Mouse (Mus musculus) forebrain, embryonic 16.5 days (tissue): ENCODE results near the gene Ube4a. TPM values are rescaled to one million over a fixed set of nuclear protein-coding genes. Genes with fewer than 3 reads are reported as not detected.

ENCODE experiments used
- ATAC-seq: fragments of 200-750 bp; cut with Nextera tagmentation; 2 replicates; pipeline ENCODE4 v1.8.0; 2017; ENCODE audit warnings: mild to moderate bottlenecking, moderate library complexity
- H3K27ac ChIP-seq: fragments of 300-500 bp; sonication (generic); 2 replicates; pipeline ENCODE4 v1.5.1; 2014; ENCODE audit warnings: low read length, control low read depth
- H3K27me3 ChIP-seq: fragments of 300-500 bp; sonication (generic); replicated peaks from 2 replicates; pipeline ENCODE4 v1.6.1; 2014; ENCODE audit warnings: low read length; ENCODE audit not compliant: control insufficient read depth, insufficient read depth
- H3K36me3 ChIP-seq: fragments of 300-500 bp; sonication (generic); 2 replicates; pipeline ENCODE4 v1.6.1; 2014; ENCODE audit not compliant: control insufficient read depth, insufficient read depth
- H3K4me1 ChIP-seq: fragments of 300-500 bp; sonication (generic); replicated peaks from 2 replicates; pipeline ENCODE4 v1.6.1; 2014; ENCODE audit warnings: low read length; ENCODE audit not compliant: control insufficient read depth, insufficient read depth
- H3K4me2 ChIP-seq: fragments of 300-500 bp; sonication (generic); 2 replicates; pipeline ENCODE4 v1.6.1; 2014; ENCODE audit warnings: mild to moderate bottlenecking, low read length, control low read depth
- H3K4me3 ChIP-seq: fragments of 300-500 bp; sonication (generic); replicated peaks from 2 replicates; pipeline ENCODE4 v1.5.1; 2014; ENCODE audit warnings: mild to moderate bottlenecking, low read length, control low read depth
- H3K9ac ChIP-seq: fragments of 300-500 bp; sonication (generic); replicated peaks from 2 replicates; pipeline ENCODE4 v1.6.1; 2014; ENCODE audit warnings: low read depth, low read length, control low read depth
- H3K9me3 ChIP-seq: fragments of 300-500 bp; sonication (generic); 2 replicates; pipeline ENCODE4 v1.6.1; 2016; ENCODE audit warnings: low read length; ENCODE audit not compliant: control insufficient read depth
- WGBS: fragments of 180-500 bp; shearing (Covaris S2); extraction: QIAGEN DNeasy Blood & Tissue Kit; methylation state at CpG from one replicate; pipeline ENCODE4 v1.1.7; 2014; 5-methylcytosine and 5-hydroxymethylcytosine counted together
- polyA plus RNA-seq: library from polyadenylated mRNA; unstranded; fragments of >200 nt; fragmentation: Nextera tagmentation; extraction: Ambion mirVana; gene quantifications from 2 replicates; pipeline ENCODE4 v1.2.1, GENCODE M21; 2015

Gene Ube4a
- polyA plus RNA-seq, 1 experiment from 2014 or later = 38.5 TPM

- Histone ChIP-seq H3K36me3 (no peaks in the 10 kb centered on the region), H3K4me1 (no peaks in the 10 kb centered on the region), H3K9me3 (no peaks in the 10 kb centered on the region), H3K27me3 (no peaks in the 10 kb centered on the region), H3K9ac (no peak overlapping the region), H3K4me2 (no peak overlapping the region), H3K27ac (no peak overlapping the region), H3K4me3 (no peak overlapping the region)
- 82% methylated on average over 3 of the region's 3 CpGs for whole genome bisulfite sequencing
- no peak for ATAC-seq
These were observed 65.7 kb downstream of the Ube4a start for GRCm38 (mm10) chr9:44899716-44900115.

- Histone ChIP-seq H3K4me1 (no peaks in the 10 kb centered on the region), H3K27ac (no peak overlapping the region), H3K4me3 (no peak overlapping the region), H3K27me3 (no peaks in the 10 kb centered on the region), H3K9ac (no peak overlapping the region), H3K4me2 (no peak overlapping the region), H3K9me3 (no peaks in the 10 kb centered on the region), H3K36me3 (no peaks in the 10 kb centered on the region)
- no peak for ATAC-seq
- WGBS = 66% methylated on average over 4 of the region's 4 CpGs
These were observed 68.4 kb downstream of the Ube4a start for GRCm38 (mm10) chr9:44897024-44897423.

DNA sequence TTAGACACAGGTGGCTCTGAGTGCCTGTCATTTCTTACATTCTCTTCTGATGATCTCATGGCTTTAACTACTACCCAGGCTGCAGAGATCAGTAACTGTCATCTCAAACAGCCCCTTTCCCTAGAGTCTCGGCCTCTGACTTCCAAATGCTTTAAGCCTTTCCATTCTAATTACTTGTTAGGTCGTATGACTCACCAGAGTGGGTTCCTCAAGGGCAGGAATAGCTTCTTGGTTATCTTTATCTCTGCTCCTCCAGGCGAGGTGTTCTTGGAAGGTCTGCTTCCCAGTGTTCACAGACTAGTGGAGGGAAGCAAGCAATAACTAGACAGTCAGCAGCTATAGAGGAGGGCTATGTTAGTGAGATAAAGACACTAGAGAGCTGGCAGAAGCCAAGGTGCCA is 72.7 kb downstream of the Ube4a start:
- no peak for ATAC-seq
- no peak overlapping the region for H3K4me2 ChIP-seq
- no peak overlapping the region for H3K27ac ChIP-seq
- no peaks in the 10 kb centered on the region for H3K36me3 ChIP-seq
- H3K4me1 ChIP-seq = no peaks in the 10 kb centered on the region
- WGBS = 76% methylated on average over 3 of the region's 3 CpGs
- no peak overlapping the region for H3K9ac ChIP-seq
- H3K27me3 ChIP-seq = no peaks in the 10 kb centered on the region
- no peak overlapping the region for H3K4me3 ChIP-seq
- no peaks in the 10 kb centered on the region for H3K9me3 ChIP-seq

- no peaks in the 10 kb centered on the region for H3K4me1 ChIP-seq
- ATAC-seq = no peak
- H3K4me3 ChIP-seq = no peak overlapping the region
- no peak overlapping the region for H3K27ac ChIP-seq
- 87% methylated on average over 6 of the region's 6 CpGs for WGBS
- H3K9ac ChIP-seq = no peak overlapping the region
- H3K4me2 ChIP-seq = no peak overlapping the region
- H3K36me3 ChIP-seq = no peaks in the 10 kb centered on the region
- no peaks in the 10 kb centered on the region for H3K9me3 ChIP-seq
- H3K27me3 ChIP-seq = no peaks in the 10 kb centered on the region
These were observed 74.2 kb downstream of the Ube4a start for GRCm38 (mm10) chr9:44891210-44891609.

DNA sequence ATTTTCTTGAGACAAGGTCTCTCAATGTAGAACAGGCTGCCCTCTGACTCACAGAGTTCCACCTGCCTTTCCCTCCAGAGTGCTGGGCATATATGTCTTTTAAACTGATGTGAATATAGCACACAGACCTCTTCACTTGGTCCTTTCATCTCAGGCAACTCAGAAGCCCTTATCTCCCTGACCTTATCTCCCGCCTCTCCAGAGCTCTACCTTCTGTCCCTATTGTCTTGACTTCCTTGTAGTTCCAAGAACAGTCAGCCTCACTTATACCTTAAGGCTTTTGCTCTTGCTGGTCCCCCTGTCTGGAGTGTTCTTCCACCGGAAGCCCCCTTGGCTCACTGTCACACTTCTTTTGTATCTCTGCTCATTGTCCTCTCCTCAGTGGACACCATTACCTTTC is 75.3 kb downstream of the Ube4a start:
- no peaks in the 10 kb centered on the region for H3K36me3 ChIP-seq
- no peak overlapping the region for H3K27ac ChIP-seq
- ATAC-seq = no peak
- WGBS = 54% methylated on average over 2 of the region's 2 CpGs
- H3K4me1 ChIP-seq = no peaks in the 10 kb centered on the region
- H3K9me3 ChIP-seq = no peaks in the 10 kb centered on the region
- no peak overlapping the region for H3K4me2 ChIP-seq
- no peaks in the 10 kb centered on the region for H3K27me3 ChIP-seq
- no peak overlapping the region for H3K9ac ChIP-seq
- no peak overlapping the region for H3K4me3 ChIP-seq

GRCm38 (mm10) chr9:44888114-44888624 is 77.2 kb downstream of the Ube4a start:
- no peak for ATAC-seq
- H3K4me2 ChIP-seq = no peak overlapping the region
- peaks cover 4% of the 10 kb centered on the region for H3K4me1 ChIP-seq
- H3K36me3 ChIP-seq = no peaks in the 10 kb centered on the region
- H3K9ac ChIP-seq = no peak overlapping the region
- H3K4me3 ChIP-seq = no peak overlapping the region
- 89% methylated on average over 7 of the region's 7 CpGs for WGBS
- no peak overlapping the region for H3K27ac ChIP-seq
- no peaks in the 10 kb centered on the region for H3K27me3 ChIP-seq
- H3K9me3 ChIP-seq = no peaks in the 10 kb centered on the region

- peak overlapping the region; percentile 100 for H3K27ac ChIP-seq
- peak; percentile 40 for ATAC-seq
- H3K27me3 ChIP-seq = no peaks in the 10 kb centered on the region
- 0% methylated on average over 21 of the region's 21 CpGs for WGBS
- H3K4me2 ChIP-seq = peak overlapping the region; percentile 95
- H3K4me3 ChIP-seq = peak overlapping the region; percentile 99
- H3K9ac ChIP-seq = peak overlapping the region; percentile 97
- no peaks in the 10 kb centered on the region for H3K36me3 ChIP-seq
- H3K9me3 ChIP-seq = no peaks in the 10 kb centered on the region
- H3K4me1 ChIP-seq = peaks cover 19% of the 10 kb centered on the region
These were observed 82.3 kb downstream of the Ube4a start for GRCm38 (mm10) chr9:44882981-44883569.

- Histone ChIP-seq H3K36me3 (no peaks in the 10 kb centered on the region), H3K27ac (peak overlapping the region; percentile 100), H3K4me3 (peak overlapping the region; percentile 99), H3K9me3 (no peaks in the 10 kb centered on the region), H3K4me2 (peak overlapping the region; percentile 95), H3K27me3 (no peaks in the 10 kb centered on the region), H3K9ac (peak overlapping the region; percentile 97), H3K4me1 (peaks cover 24% of the 10 kb centered on the region)
- under 1% methylated on average over 26 of the region's 27 CpGs for WGBS
- peak; percentile 44 for ATAC-seq
These were observed 82.9 kb downstream of the Ube4a start for GRCm38 (mm10) chr9:44882436-44882980.

- H3K4me1 ChIP-seq = peaks cover 30% of the 10 kb centered on the region
- H3K36me3 ChIP-seq = no peaks in the 10 kb centered on the region
- peak overlapping the region; percentile 95 for H3K4me2 ChIP-seq
- no peaks in the 10 kb centered on the region for H3K9me3 ChIP-seq
- peak overlapping the region; percentile 97 for H3K9ac ChIP-seq
- ATAC-seq = peak; percentile 83
- peak overlapping the region; percentile 99 for H3K4me3 ChIP-seq
- H3K27ac ChIP-seq = peak overlapping the region; percentile 100
- under 1% methylated on average over 28 of the region's 29 CpGs for WGBS
- H3K27me3 ChIP-seq = no peaks in the 10 kb centered on the region
These were observed 83.4 kb downstream of the Ube4a start for GRCm38 (mm10) chr9:44881941-44882435.
